10 mouse cellular contexts compared by ENCODE assay signal in genomic region chr14:45477651-45478050, GRCm38 (mm10). TPM values are rescaled to one million over a fixed set of nuclear protein-coding genes. Genes with fewer than 3 reads are reported as not detected.
DNase-seq lines count a peak whose midpoint lies in the region; ATAC-seq and TF ChIP-seq lines count a peak whose summit lies in the region.
"Had no signal": no experiment of that assay in that cellular context is flagged by ENCODE, and none has a peak within 500 bp of the region (broad histone marks: within the 10 kb centered on the region; RNA-seq: fewer than 3 reads in every experiment).

No protein-coding gene starts in this region.

- 6% methylated on average over 8 of the region's 8 CpGs for WGBS in liver, adult 2 months
- WGBS in heart, embryonic 13.5 days = 23% methylated on average over 8 of the region's 8 CpGs

- H3K4me2 ChIP-seq in heart, embryonic 13.5 days = no peak overlapping the region

- no peaks in the 10 kb centered on the region for H3K9me3 ChIP-seq in heart, embryonic 13.5 days

- H3K4me3 ChIP-seq in liver, adult 2 months (ENCODE audit: insufficient read depth, low read depth, low read length) = peak overlapping the region; percentile 52
- no peak overlapping the region for H3K4me3 ChIP-seq in heart, embryonic 13.5 days

- H3K36me3 ChIP-seq in liver, adult 2 months (ENCODE audit: control insufficient read depth, insufficient read depth, low read length) = peaks cover 27% of the 10 kb centered on the region
- peaks cover 74% of the 10 kb centered on the region for H3K36me3 ChIP-seq in heart, embryonic 13.5 days

- H3K27me3 ChIP-seq in liver, adult 2 months (ENCODE audit: control insufficient read depth, insufficient read depth, low read length) = no peaks in the 10 kb centered on the region
- no peaks in the 10 kb centered on the region for H3K27me3 ChIP-seq in heart, embryonic 13.5 days (replicated peaks)
- H3K27me3 ChIP-seq: CH12.LX had no signal

- ATAC-seq in heart, embryonic 13.5 days (ENCODE audit: extremely low read depth, insufficient number of reproducible peaks, low FRiP score, low TSS enrichment) = no peak

- H3K9ac ChIP-seq in liver, adult 2 months (ENCODE audit: low read depth, low read length) = peak overlapping the region; percentile 39
- H3K9ac ChIP-seq in heart, embryonic 13.5 days = no peak overlapping the region

- no peak for TF ChIP-seq CTCF in liver, adult 2 months (IDR thresholded peaks at IDR 0.05; ENCODE audit: low read depth, low read length)

- H3K79me2 ChIP-seq in liver, adult 2 months (ENCODE audit: control insufficient read depth, insufficient read depth, low read length) = peaks cover 17% of the 10 kb centered on the region; the same call in 1 of the 2 replicates

- peaks cover 30% of the 10 kb centered on the region for H3K4me1 ChIP-seq in liver, adult 2 months (ENCODE audit: control insufficient read depth, insufficient read depth, low read length)
- H3K4me1 ChIP-seq in heart, embryonic 13.5 days = peaks cover 24% of the 10 kb centered on the region

- peak overlapping the region; percentile 80 for H3K27ac ChIP-seq in liver, adult 2 months (replicated peaks; ENCODE audit: insufficient read depth, low read depth, low read length)
- peak overlapping the region; percentile 49 for H3K27ac ChIP-seq in heart, embryonic 13.5 days (replicated peaks)

- DNase-seq in liver, adult 2 months (ENCODE audit: extremely low read depth, low read depth, low spot score) = peak; percentile 100
- no peak for DNase-seq in liver
- peak; percentile 68 to 79 for DNase-seq in kidney, postnatal 25 days
- DNase-seq in lung, postnatal 36 days = peak; percentile 82
- no peak for DNase-seq in thymus, postnatal 0 days (ENCODE audit: low spot score)
- DNase-seq in spleen, postnatal 4 days (ENCODE audit: low spot score in 2 of 2) = no peak
- DNase-seq in thymus, postnatal 25 days = no peak

- TF ChIP-seq POLR2A in liver, adult 2 months (IDR thresholded peaks at IDR 0.05; ENCODE audit: extremely low read depth, insufficient read depth, low read length) = peak; percentile 47; the same call in 1 of the 2 replicates

RNA-seq across cellular contexts. Expression of gene Fermt2, which starts 52.3 kb away (rescaled TPM):
- 95.1 and 104 TPM in 2 replicates for total RNA-seq in liver, adult 2 months (2014; rRNA removed)
- 37.4 and 49.7 TPM in 2 replicates for polyA plus RNA-seq in liver, adult 2 months (2012; rRNA removed)
- polyA plus RNA-seq in heart, embryonic 13.5 days (2015; fragmentation: Nextera tagmentation; extraction: Ambion mirVana) = 170 and 197 TPM in 2 replicates
- polyA plus RNA-seq in thymus, postnatal 0 days (2015; fragmentation: Nextera tagmentation; extraction: Ambion mirVana) = 24.0 and 27.0 TPM in 2 replicates
- total RNA-seq: CH12.LX; granulocyte monocyte progenitor cell, adult 5-6 weeks had no signal

Comparison
In these comparisons a context has a peak if more than half of its experiments do, and no peak if none do; other contexts are left out.
1. DNase-seq: peak in liver, adult 2 months (single experiment), kidney, postnatal 25 days (2 of 2) and lung, postnatal 36 days (single experiment); none in liver (single experiment), thymus, postnatal 0 days (single experiment), spleen, postnatal 4 days (0 of 2) and thymus, postnatal 25 days (single experiment).